18 mouse cellular contexts compared by ENCODE assay signal in the genomic region with DNA sequence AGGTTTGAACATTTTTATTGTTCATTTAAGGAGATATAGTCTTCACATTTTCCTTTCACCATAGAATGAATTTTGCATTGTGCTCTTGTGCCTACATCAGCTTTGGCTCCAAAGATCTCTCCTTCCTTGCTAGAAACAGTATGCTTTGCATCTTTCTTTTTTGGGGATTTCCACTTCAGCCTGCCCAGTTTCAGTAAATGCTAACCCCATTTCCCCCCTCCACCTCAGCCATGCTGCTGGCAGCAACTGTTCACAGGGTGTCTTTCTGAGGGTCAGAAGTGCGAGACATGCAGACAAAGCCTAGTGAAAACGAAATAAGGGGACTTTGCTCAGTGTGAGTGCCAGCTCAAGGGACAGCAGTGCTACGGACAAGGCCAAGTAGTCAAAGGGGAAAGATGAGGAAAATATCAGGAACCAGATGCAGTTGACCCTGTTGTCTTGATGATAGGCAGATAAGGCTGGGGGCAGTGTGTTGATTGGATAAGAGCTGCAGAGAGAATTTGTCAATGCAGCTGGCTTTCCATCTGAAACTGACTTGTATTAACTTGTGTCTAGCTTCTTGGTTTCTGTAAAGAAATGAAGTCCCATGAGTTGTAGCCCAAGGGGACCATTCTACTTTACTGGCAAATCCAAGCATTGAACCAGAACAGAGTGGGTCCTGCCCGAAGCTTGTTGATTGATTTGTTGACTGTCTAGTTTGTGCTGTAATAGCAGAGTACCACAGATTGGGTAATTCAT.
DNase-seq lines count a peak whose midpoint lies in the region; ATAC-seq lines count a peak whose summit lies in the region.
"Had no signal": no experiment of that assay in that cellular context is flagged by ENCODE, and none has a peak within 500 bp of the region (broad histone marks: within the 10 kb centered on the region; RNA-seq: fewer than 3 reads in every experiment).

No protein-coding gene starts in this region.

- DNase-seq in heart, adult 11 months, result peak; percentile 25
- no peak for DNase-seq in heart, adult 9 months (ENCODE audit: low spot score in 2 of 2)
- DNase-seq in A20 (ENCODE audit: low read depth, low spot score), result peak; percentile 37
- no peak for DNase-seq in lung, postnatal 10 days
- DNase-seq in ovary, adult 18-20 months (ENCODE audit: low spot score), result no peak
- DNase-seq: adrenal gland, adult 8-10 months; adrenal gland, postnatal 14 days; adrenal gland, postnatal 36 days; cerebellum, adult 11-12 months; cerebellum, adult 2 months; cerebellum, adult 9-10 months; cerebellum, postnatal 10 days; cerebellum, postnatal 25 days had no signal

- ATAC-seq in erythroid progenitor cell, adult 5-6 weeks (replicated peaks; ENCODE audit: low FRiP score, poor library complexity, severe bottlenecking), result 0 out of 2 replicates have a peak, but pooled peaks have one; percentile 19
- ATAC-seq: activated CD4-positive, CD25-positive, alpha-beta regulatory T cell, adult 4 months; forebrain, embryonic 14.5 days; forebrain, embryonic 16.5 days; Patski had no signal

Comparison
In these comparisons a context has a peak if more than half of its experiments do, and no peak if none do; other contexts are left out.
1. DNase-seq: peak in heart, adult 11 months (single experiment) and A20 (single experiment); none in heart, adult 9 months (0 of 2), lung, postnatal 10 days (single experiment) and ovary, adult 18-20 months (single experiment).